Mouse (Mus musculus) stomach, postnatal 0 days (tissue): ENCODE data around the gene Srgap2.

Source experiments
- CTCF ChIP-seq: IDR thresholded peaks from 2 replicates; pipeline ENCODE4 v1.5.1; 2016; ENCODE audit warnings: antibody characterized with exemption, low read depth, mild to moderate bottlenecking, moderate library complexity
- EP300 ChIP-seq: optimal IDR thresholded peaks from 2 replicates; pipeline ENCODE3; 2016; ENCODE audit warnings: antibody characterized with exemption

DNA sequence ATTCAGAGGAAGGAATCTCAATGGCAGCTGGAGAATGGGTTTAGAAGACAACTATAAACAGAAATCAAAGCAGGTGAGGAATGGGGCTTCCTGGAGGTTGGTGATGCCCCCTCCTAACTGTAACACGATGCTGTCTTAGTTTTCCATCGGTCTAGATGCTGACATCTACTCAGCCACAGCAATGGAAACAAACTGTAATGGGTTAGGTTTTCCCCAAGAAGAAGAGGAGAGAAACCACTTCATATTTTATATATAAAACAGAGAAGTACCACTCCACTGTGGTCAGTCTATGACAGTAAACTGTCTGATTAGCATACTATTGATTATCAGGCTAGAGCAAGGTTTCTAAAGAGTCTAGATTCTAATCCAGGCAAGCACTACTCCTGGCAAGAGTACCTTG is 179.4 kb downstream of the Srgap2 start:
- TF ChIP-seq CTCF, result no peak
- no peak for TF ChIP-seq EP300
